Mouse (Mus musculus) lung, postnatal 0 days (tissue): ENCODE measurements at regions not wholly inside any gene's neighbourhood (a gene's known extent, or its start where the extent isn't known, plus 50 kb on each side); places are given as distances from the start of the nearest gene placed in this dataset.

Experiments used
- ATAC-seq: fragments of 200-750 bp; cut with Nextera tagmentation; 2 replicates; pipeline ENCODE4 v1.8.0; 2017; ENCODE audit warnings: moderate library complexity
- DNase-seq: peaks from one replicate; pipeline ENCODE4 v3.0.0-alpha.2; 2016; ENCODE audit warnings: low spot score
- H3K27ac ChIP-seq: fragments of 300-500 bp; sonication (generic); 2 replicates; pipeline ENCODE4 v1.5.1; 2014; ENCODE audit warnings: antibody characterized with exemption, mild to moderate bottlenecking, low read length, mixed read lengths
- H3K27me3 ChIP-seq: fragments of 300-500 bp; sonication (generic); replicated peaks from 2 replicates; pipeline ENCODE4 v1.6.1; 2014; ENCODE audit warnings: low read length, mixed read lengths; ENCODE audit not compliant: insufficient read depth
- H3K36me3 ChIP-seq: fragments of 300-500 bp; sonication (generic); 2 replicates; pipeline ENCODE4 v1.6.1; 2014; ENCODE audit warnings: low read length, mixed read lengths; ENCODE audit not compliant: insufficient read depth
- H3K4me1 ChIP-seq: fragments of 300-500 bp; sonication (generic); 2 replicates; pipeline ENCODE4 v1.6.1; 2014; ENCODE audit warnings: antibody characterized with exemption, low read depth, low read length, mixed read lengths; ENCODE audit not compliant: insufficient read depth
- H3K4me2 ChIP-seq: fragments of 300-500 bp; sonication (generic); replicated peaks from 2 replicates; pipeline ENCODE4 v1.6.1; 2014; ENCODE audit warnings: low read depth, mild to moderate bottlenecking, low read length, moderate library complexity, mixed read lengths
- H3K4me3 ChIP-seq: fragments of 300-500 bp; sonication (generic); 2 replicates; pipeline ENCODE4 v1.5.1; 2014; ENCODE audit warnings: low read depth, low read length
- H3K9ac ChIP-seq: fragments of 300-500 bp; sonication (generic); replicated peaks from 2 replicates; pipeline ENCODE4 v1.6.1; 2014; ENCODE audit warnings: low read depth, mild to moderate bottlenecking
- H3K9me3 ChIP-seq: fragments of 300-500 bp; sonication (generic); 2 replicates; pipeline ENCODE4 v1.6.1; 2016; ENCODE audit warnings: low read length, mixed read lengths
- CTCF ChIP-seq: IDR thresholded peaks from 2 replicates; pipeline ENCODE4 v1.5.1; 2016; ENCODE audit warnings: antibody characterized with exemption, mild to moderate bottlenecking
- EP300 ChIP-seq: IDR thresholded peaks from 2 replicates; pipeline ENCODE4 v1.6.1; 2016; ENCODE audit warnings: antibody characterized with exemption, mild to moderate bottlenecking, control low read depth
- WGBS: fragments of 180-500 bp; shearing (Covaris S2); extraction: QIAGEN DNeasy Blood & Tissue Kit; methylation state at CpG from one replicate; pipeline ENCODE4 v1.1.7; 2014; 5-methylcytosine and 5-hydroxymethylcytosine counted together

DNA sequence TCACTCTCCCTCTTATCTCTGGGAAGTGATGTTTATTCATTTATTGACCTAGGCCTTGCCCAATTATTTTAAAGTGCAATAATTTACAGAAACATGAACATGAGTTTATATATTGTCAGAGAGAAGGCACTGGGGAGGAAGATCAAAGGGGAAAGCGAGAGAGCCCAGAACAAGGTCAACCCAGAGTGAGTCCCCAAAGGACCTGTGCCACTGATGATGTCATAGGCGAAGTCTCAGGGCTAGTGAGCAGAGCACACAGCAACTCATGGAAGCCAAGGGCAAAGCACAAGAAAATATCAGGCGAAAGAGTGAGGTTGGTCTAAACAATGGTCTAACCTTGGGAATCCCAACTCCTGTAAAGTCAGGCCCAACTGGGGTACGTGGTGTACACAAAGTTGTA lies 126.4 kb upstream of the Ctnnb1 start:
- TF ChIP-seq EP300, result no peak
- no peak for TF ChIP-seq CTCF
- Histone ChIP-seq H3K9me3 (no peaks in the 10 kb centered on the region), H3K4me3 (no peak overlapping the region), H3K27me3 (no peaks in the 10 kb centered on the region), H3K9ac (no peak overlapping the region), H3K27ac (no peak overlapping the region), H3K4me1 (peaks cover 6% of the 10 kb centered on the region; the same call in 1 of the 2 replicates), H3K36me3 (no peaks in the 10 kb centered on the region), H3K4me2 (no peak overlapping the region)
- DNase-seq (no peak), ATAC-seq (no peak)
- 77% methylated on average over 4 of the region's 4 CpGs for WGBS

DNA sequence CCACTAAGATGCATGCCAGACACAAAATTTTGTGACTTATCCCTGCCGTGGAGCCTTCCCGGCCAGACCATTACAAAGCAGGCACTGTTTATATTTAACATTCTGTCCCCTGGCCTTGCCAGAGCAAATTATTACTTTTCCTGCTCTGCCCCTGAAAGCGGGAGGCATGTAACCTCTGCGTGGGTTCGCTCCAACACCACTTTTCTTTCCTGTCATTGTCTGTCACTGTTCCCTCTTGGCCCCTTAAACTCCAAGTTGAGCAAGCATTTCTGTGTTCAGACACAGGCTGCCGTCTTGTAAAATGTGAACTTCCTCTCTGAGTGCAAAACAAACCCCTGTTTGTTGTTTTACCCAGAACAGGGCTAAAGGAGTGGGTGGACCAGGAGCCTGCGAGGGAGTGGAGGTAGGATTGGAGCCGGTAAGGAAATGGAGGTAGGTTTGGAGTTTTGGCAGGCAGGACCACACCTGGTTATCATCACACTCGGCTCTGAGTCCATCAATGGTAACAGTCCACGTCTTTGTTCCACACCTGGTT lies 124.2 kb upstream of the Ctnnb1 start:
- Histone ChIP-seq H3K36me3 (no peaks in the 10 kb centered on the region), H3K27me3 (no peaks in the 10 kb centered on the region), H3K4me2 (no peak overlapping the region), H3K4me3 (no peak overlapping the region), H3K9ac (no peak overlapping the region), H3K4me1 (peaks cover 6% of the 10 kb centered on the region; the same call in 1 of the 2 replicates), H3K27ac (peak overlapping the region; percentile 26; the same call in 1 of the 2 replicates), H3K9me3 (no peaks in the 10 kb centered on the region)
- WGBS, result 14% methylated on average over 10 of the region's 10 CpGs
- ATAC-seq (peak; percentile 70), DNase-seq (peak; percentile 62)
- TF ChIP-seq CTCF, result no peak
- TF ChIP-seq EP300, result no peak

DNA sequence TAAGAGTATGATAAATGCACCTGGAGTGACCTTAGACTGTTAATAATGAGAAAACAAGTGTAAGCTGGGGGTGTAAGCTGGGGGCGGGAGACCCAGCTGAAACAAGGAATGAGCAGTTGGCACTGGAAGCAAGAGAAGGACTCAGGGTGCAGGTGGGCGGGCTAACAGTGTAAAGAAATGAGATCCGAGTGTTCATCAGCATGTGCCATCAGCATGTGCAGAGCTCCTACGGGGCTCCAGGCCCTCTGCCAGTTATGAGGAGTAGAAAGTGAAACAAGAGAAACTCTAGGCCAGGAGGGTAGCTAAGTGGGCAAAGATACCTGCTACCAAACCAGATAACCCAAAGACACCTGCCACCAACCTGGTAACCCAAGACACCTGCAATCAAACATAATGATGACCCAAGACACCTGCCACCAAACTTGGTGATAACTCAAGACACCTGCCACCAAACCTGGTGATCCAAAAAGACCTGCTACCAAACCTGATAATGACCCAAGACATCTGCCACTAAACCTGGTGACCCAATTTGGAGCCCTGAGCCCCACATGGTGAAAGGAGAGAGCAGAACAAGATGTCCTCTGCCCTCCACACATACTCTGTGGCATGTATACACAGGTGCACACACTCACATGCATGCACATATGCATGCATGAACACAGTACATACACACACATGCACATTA lies 120.1 kb upstream of the Ctnnb1 start:
- WGBS, result 35% methylated on average over 4 of the region's 4 CpGs
- H3K27me3 ChIP-seq, result no peaks in the 10 kb centered on the region
- H3K27ac ChIP-seq, result no peak overlapping the region
- no peak overlapping the region for H3K4me3 ChIP-seq
- no peak for TF ChIP-seq EP300
- no peak for TF ChIP-seq CTCF
- DNase-seq, result no peak
- H3K4me1 ChIP-seq, result peaks cover 6% of the 10 kb centered on the region; the same call in 1 of the 2 replicates
- H3K36me3 ChIP-seq, result no peaks in the 10 kb centered on the region
- no peaks in the 10 kb centered on the region for H3K9me3 ChIP-seq
- H3K4me2 ChIP-seq, result no peak overlapping the region
- H3K9ac ChIP-seq, result no peak overlapping the region
- ATAC-seq, result no peak

GRCm38 (mm10) chr9:120811522-120811921 lies 117.5 kb upstream of the Ctnnb1 start:
- TF ChIP-seq EP300 (no peak), CTCF (no peak)
- Histone ChIP-seq H3K27ac (no peak overlapping the region), H3K4me3 (no peak overlapping the region), H3K36me3 (no peaks in the 10 kb centered on the region), H3K4me1 (no peaks in the 10 kb centered on the region), H3K9me3 (no peaks in the 10 kb centered on the region), H3K4me2 (no peak overlapping the region), H3K9ac (no peak overlapping the region), H3K27me3 (no peaks in the 10 kb centered on the region)
- DNase-seq (peak; percentile 81), ATAC-seq (peak; percentile 90)
- 52% methylated on average over 3 of the region's 3 CpGs for WGBS

DNA sequence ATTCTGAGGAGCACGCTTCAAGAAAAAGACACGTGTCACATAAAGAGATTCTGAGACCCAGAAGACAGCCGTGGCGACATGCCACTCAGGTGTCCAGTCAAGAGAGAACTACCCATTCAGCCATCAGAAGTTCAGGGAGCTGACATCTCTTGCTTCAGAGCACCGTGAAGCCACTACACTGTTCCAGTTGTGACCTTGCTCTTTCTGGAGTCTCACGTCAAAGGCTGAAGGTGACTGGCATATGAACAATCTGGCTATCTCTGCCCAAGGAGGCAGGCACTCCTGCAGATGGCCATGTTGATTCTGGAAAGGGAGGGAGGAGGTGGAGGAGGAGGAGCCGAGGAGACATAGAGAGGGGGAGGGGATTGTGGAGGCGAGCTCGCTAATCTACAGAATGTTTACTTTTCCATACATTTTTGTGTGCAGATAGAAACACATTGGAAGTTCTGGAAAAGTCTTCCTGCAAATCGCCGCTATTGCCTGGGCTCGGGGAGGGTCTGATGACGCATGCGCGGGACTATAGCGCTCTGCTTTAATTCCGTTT lies 116.3 kb upstream of the Ctnnb1 start:
- Histone ChIP-seq H3K4me1 (no peaks in the 10 kb centered on the region), H3K27ac (no peak overlapping the region), H3K36me3 (no peaks in the 10 kb centered on the region), H3K4me2 (peak overlapping the region; percentile 30; the same call in 1 of the 2 replicates), H3K9ac (no peak overlapping the region), H3K9me3 (no peaks in the 10 kb centered on the region), H3K27me3 (no peaks in the 10 kb centered on the region), H3K4me3 (no peak overlapping the region)
- TF ChIP-seq CTCF (no peak), EP300 (no peak)
- ATAC-seq, result no peak
- DNase-seq, result no peak
- 35% methylated on average over 17 of the region's 17 CpGs for WGBS

- H3K9me3 ChIP-seq, result no peaks in the 10 kb centered on the region
- H3K27me3 ChIP-seq, result no peaks in the 10 kb centered on the region
- no peak overlapping the region for H3K4me2 ChIP-seq
- no peak overlapping the region for H3K4me3 ChIP-seq
- no peak for TF ChIP-seq EP300
- no peak for TF ChIP-seq CTCF
- no peak overlapping the region for H3K27ac ChIP-seq
- ATAC-seq (no peak), DNase-seq (no peak)
- H3K4me1 ChIP-seq, result no peaks in the 10 kb centered on the region
- H3K36me3 ChIP-seq, result no peaks in the 10 kb centered on the region
- 55% methylated on average over 4 of the region's 4 CpGs for WGBS
- H3K9ac ChIP-seq, result no peak overlapping the region
Observed at GRCm38 (mm10) chr9:120814286-120814685, 114.7 kb upstream of the Ctnnb1 start.
